Mouse (Mus musculus): ENCODE results near the gene Trp53bp2. TPM values are rescaled to one million over a fixed set of nuclear protein-coding genes. Genes with fewer than 3 reads are reported as not detected.

The Trp53bp2 gene
- total and polyA plus RNA-seq, 2 experiments, result 5.0 to 7.2 TPM

- no peak for DNase-seq (ENCODE audit: extremely low read depth, low read depth, low spot score)
- Histone ChIP-seq H3K36me3 (ENCODE audit: control insufficient read depth, insufficient read depth, low read length) (peaks cover 3% of the 10 kb centered on the region), H3K27me3 (ENCODE audit: control insufficient read depth, insufficient read depth, low read length) (no peaks in the 10 kb centered on the region), H3K4me1 (ENCODE audit: control insufficient read depth, insufficient read depth, low read length) (peaks cover 10% of the 10 kb centered on the region), H3K27ac (replicated peaks; ENCODE audit: insufficient read depth, low read depth, low read length) (no peak overlapping the region), H3K9ac (ENCODE audit: low read depth, low read length) (no peak overlapping the region), H3K79me2 (ENCODE audit: control insufficient read depth, insufficient read depth, low read length) (no peaks in the 10 kb centered on the region), H3K4me3 (ENCODE audit: insufficient read depth, low read depth, low read length) (no peak overlapping the region)
- 96% methylated on average over 7 of the region's 7 CpGs for WGBS
- TF ChIP-seq POLR2A (IDR thresholded peaks at IDR 0.05; ENCODE audit: extremely low read depth, insufficient read depth, low read length) (no peak), CTCF (IDR thresholded peaks at IDR 0.05; ENCODE audit: low read depth, low read length) (no peak)
Measured at GRCm38 (mm10) chr1:182481138-182481537, 72.2 kb downstream of the Trp53bp2 start.

GRCm38 (mm10) chr1:182481646-182482295, 72.8 kb downstream of the Trp53bp2 start:
- Histone ChIP-seq H3K27me3 (ENCODE audit: control insufficient read depth, insufficient read depth, low read length) (no peaks in the 10 kb centered on the region), H3K9ac (ENCODE audit: low read depth, low read length) (no peak overlapping the region), H3K4me3 (ENCODE audit: insufficient read depth, low read depth, low read length) (no peak overlapping the region), H3K36me3 (ENCODE audit: control insufficient read depth, insufficient read depth, low read length) (peaks cover 4% of the 10 kb centered on the region), H3K4me1 (ENCODE audit: control insufficient read depth, insufficient read depth, low read length) (peaks cover 10% of the 10 kb centered on the region), H3K79me2 (ENCODE audit: control insufficient read depth, insufficient read depth, low read length) (no peaks in the 10 kb centered on the region), H3K27ac (replicated peaks; ENCODE audit: insufficient read depth, low read depth, low read length) (no peak overlapping the region)
- WGBS, result 93% methylated on average over 10 of the region's 10 CpGs
- DNase-seq (ENCODE audit: extremely low read depth, low read depth, low spot score), result no peak
- TF ChIP-seq CTCF (IDR thresholded peaks at IDR 0.05; ENCODE audit: low read depth, low read length), result no peak
- TF ChIP-seq POLR2A (IDR thresholded peaks at IDR 0.05; ENCODE audit: extremely low read depth, insufficient read depth, low read length), result no peak

- no peak for TF ChIP-seq CTCF (IDR thresholded peaks at IDR 0.05; ENCODE audit: low read depth, low read length)
- TF ChIP-seq POLR2A (IDR thresholded peaks at IDR 0.05; ENCODE audit: extremely low read depth, insufficient read depth, low read length), result no peak
- 92% methylated on average over 14 of the region's 14 CpGs for WGBS
- DNase-seq (ENCODE audit: extremely low read depth, low read depth, low spot score), result no peak
- H3K4me3 ChIP-seq (ENCODE audit: insufficient read depth, low read depth, low read length), result no peak overlapping the region
- H3K36me3 ChIP-seq (ENCODE audit: control insufficient read depth, insufficient read depth, low read length), result peaks cover 6% of the 10 kb centered on the region
- no peak overlapping the region for H3K27ac ChIP-seq (replicated peaks; ENCODE audit: insufficient read depth, low read depth, low read length)
- H3K79me2 ChIP-seq (ENCODE audit: control insufficient read depth, insufficient read depth, low read length), result no peaks in the 10 kb centered on the region
- H3K27me3 ChIP-seq (ENCODE audit: control insufficient read depth, insufficient read depth, low read length), result no peaks in the 10 kb centered on the region
- H3K9ac ChIP-seq (ENCODE audit: low read depth, low read length), result no peak overlapping the region
- H3K4me1 ChIP-seq (ENCODE audit: control insufficient read depth, insufficient read depth, low read length), result peaks cover 10% of the 10 kb centered on the region
Measured at GRCm38 (mm10) chr1:182482991-182483909, 74.3 kb downstream of the Trp53bp2 start.

GRCm38 (mm10) chr1:182483910-182484274, 74.9 kb downstream of the Trp53bp2 start:
- Histone ChIP-seq H3K4me3 (ENCODE audit: insufficient read depth, low read depth, low read length) (no peak overlapping the region), H3K79me2 (ENCODE audit: control insufficient read depth, insufficient read depth, low read length) (no peaks in the 10 kb centered on the region), H3K27ac (replicated peaks; ENCODE audit: insufficient read depth, low read depth, low read length) (no peak overlapping the region), H3K27me3 (ENCODE audit: control insufficient read depth, insufficient read depth, low read length) (no peaks in the 10 kb centered on the region), H3K4me1 (ENCODE audit: control insufficient read depth, insufficient read depth, low read length) (peaks cover 7% of the 10 kb centered on the region), H3K36me3 (ENCODE audit: control insufficient read depth, insufficient read depth, low read length) (peaks cover 6% of the 10 kb centered on the region), H3K9ac (ENCODE audit: low read depth, low read length) (no peak overlapping the region)
- 89% methylated on average over 12 of the region's 12 CpGs for WGBS
- no peak for DNase-seq (ENCODE audit: extremely low read depth, low read depth, low spot score)
- TF ChIP-seq CTCF (IDR thresholded peaks at IDR 0.05; ENCODE audit: low read depth, low read length) (no peak), POLR2A (IDR thresholded peaks at IDR 0.05; ENCODE audit: extremely low read depth, insufficient read depth, low read length) (no peak)

GRCm38 (mm10) chr1:182488503-182488902, 79.5 kb downstream of the Trp53bp2 start:
- Histone ChIP-seq H3K4me1 (ENCODE audit: control insufficient read depth, insufficient read depth, low read length) (no peaks in the 10 kb centered on the region), H3K9ac (ENCODE audit: low read depth, low read length) (no peak overlapping the region), H3K79me2 (ENCODE audit: control insufficient read depth, insufficient read depth, low read length) (peaks cover 6% of the 10 kb centered on the region; the same call in 1 of the 2 replicates), H3K4me3 (ENCODE audit: insufficient read depth, low read depth, low read length) (no peak overlapping the region), H3K27ac (replicated peaks; ENCODE audit: insufficient read depth, low read depth, low read length) (no peak overlapping the region), H3K27me3 (ENCODE audit: control insufficient read depth, insufficient read depth, low read length) (no peaks in the 10 kb centered on the region), H3K36me3 (ENCODE audit: control insufficient read depth, insufficient read depth, low read length) (peaks cover 6% of the 10 kb centered on the region)
- TF ChIP-seq CTCF (IDR thresholded peaks at IDR 0.05; ENCODE audit: low read depth, low read length) (no peak), POLR2A (IDR thresholded peaks at IDR 0.05; ENCODE audit: extremely low read depth, insufficient read depth, low read length) (no peak)
- no peak for DNase-seq (ENCODE audit: extremely low read depth, low read depth, low spot score)
- WGBS, result 95% methylated on average over 10 of the region's 10 CpGs
